Mouse (Mus musculus): Measurements from ENCODE around the gene Sdk2. TPM values are rescaled to one million over a fixed set of nuclear protein-coding genes. Genes with fewer than 3 reads are reported as not detected.

Gene Sdk2
- 0.01 and 0.10 TPM in 2 replicates for polyA plus RNA-seq (2012; ENCODE audit: low replicate concordance)

GRCm38 (mm10) chr11:114066951-114067762 is at the start of gene Sdk2:
Gene Sdk2, minus strand, starts transcription at chr11:114067046.

GRCm38 (mm10) chr11:113751484-113752084 is 315.3 kb downstream of the Sdk2 start, which contains the start of gene Cdc42ep4:
Gene Cdc42ep4, minus strand, starts transcription at chr11:113751881.

